Mouse (Mus musculus) ovary, adult 18-20 months (tissue): ENCODE data around the gene Shmt2.

Source experiments
- DNase-seq: peaks from one replicate; pipeline ENCODE4 v3.0.0; 2022; ENCODE audit warnings: low spot score, mixed read lengths

The Shmt2 gene

GRCm38 (mm10) chr10:127534036-127534928 is 12.0 kb upstream of the Shmt2 start, which contains the start of gene Nxph4:
Gene Nxph4, minus strand, starts transcription at chr10:127534559.
- no peak for DNase-seq

- DNase-seq: no peak
These were observed 9.3 kb upstream of the Shmt2 start for GRCm38 (mm10) chr10:127531548-127531947.

- no peak for DNase-seq
These were observed 8.7 kb upstream of the Shmt2 start for GRCm38 (mm10) chr10:127530945-127531344.

- DNase-seq: no peak
These were observed 5.2 kb upstream of the Shmt2 start for GRCm38 (mm10) chr10:127527481-127527880.

- DNase-seq: no peak
These were observed 4.4 kb upstream of the Shmt2 start for GRCm38 (mm10) chr10:127526681-127527080.

- DNase-seq: no peak
These were observed 3.8 kb upstream of the Shmt2 start for GRCm38 (mm10) chr10:127526048-127526447.

- no peak for DNase-seq
These were observed 2.5 kb upstream of the Shmt2 start for GRCm38 (mm10) chr10:127524646-127525255.

GRCm38 (mm10) chr10:127521611-127522080 is 598 bp downstream of the Shmt2 start:
- DNase-seq: no peak

GRCm38 (mm10) chr10:127520714-127521357 is 1.4 kb downstream of the Shmt2 start:
- no peak for DNase-seq

- DNase-seq: no peak
These were observed 2.1 kb downstream of the Shmt2 start for GRCm38 (mm10) chr10:127519903-127520713.

GRCm38 (mm10) chr10:127519041-127519701 is 3.1 kb downstream of the Shmt2 start:
- no peak for DNase-seq

GRCm38 (mm10) chr10:127517941-127518340 is 4.3 kb downstream of the Shmt2 start:
- no peak for DNase-seq

- no peak for DNase-seq
These were observed 5.5 kb downstream of the Shmt2 start for GRCm38 (mm10) chr10:127516576-127517260.

GRCm38 (mm10) chr10:127515983-127516459 is 6.2 kb downstream of the Shmt2 start:
- no peak for DNase-seq

- no peak for DNase-seq
These were observed 6.8 kb downstream of the Shmt2 start for GRCm38 (mm10) chr10:127515271-127515982.

- DNase-seq: no peak
These were observed 7.5 kb downstream of the Shmt2 start, which contains the start of gene Ndufa4l2 for GRCm38 (mm10) chr10:127514764-127515163. Gene Ndufa4l2, plus strand, starts transcription at chr10:127514967.

GRCm38 (mm10) chr10:127514111-127514698 is 8.0 kb downstream of the Shmt2 start:
- DNase-seq: no peak

GRCm38 (mm10) chr10:127513501-127514091 is 8.6 kb downstream of the Shmt2 start:
- no peak for DNase-seq

- peak; percentile 76 for DNase-seq
These were observed 9.4 kb downstream of the Shmt2 start for GRCm38 (mm10) chr10:127512813-127513212.
